Mouse (Mus musculus): ENCODE data around the gene Krtap28-10. TPM values are rescaled to one million over a fixed set of nuclear protein-coding genes. Genes with fewer than 3 reads are reported as not detected.
"Not testable (repeated sequence)": the region's sequence is repeated elsewhere in the genome, so short reads cannot be mapped to it uniquely, and the experiment has no call there.

The Krtap28-10 gene
- total RNA-seq, 2 experiments from 2014 or later = not detected

DNA sequence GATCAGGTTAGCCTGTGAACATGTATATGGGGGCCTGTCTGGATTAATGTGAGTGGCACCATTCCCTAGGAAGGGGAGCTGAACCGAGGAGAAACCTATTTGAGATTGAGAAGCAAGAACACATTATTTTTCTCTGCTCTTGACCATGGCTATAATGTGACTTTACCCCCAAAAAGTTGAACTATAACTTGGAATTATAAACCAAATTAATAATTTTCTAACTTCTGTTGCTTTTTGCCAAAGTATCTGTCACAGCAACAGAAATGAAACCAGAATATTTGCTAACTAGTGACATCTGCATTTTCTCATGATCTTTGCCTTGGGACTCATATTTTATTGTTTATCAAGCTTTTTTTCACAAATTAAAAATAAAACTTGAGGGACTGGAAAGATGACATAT, 25.7 kb downstream of the Krtap28-10 start:
- DNase-seq (ENCODE audit: low spot score in 2 of 2) = no peak
- intact Hi-C loops (cut with DNase I) = no loop called here

DNA sequence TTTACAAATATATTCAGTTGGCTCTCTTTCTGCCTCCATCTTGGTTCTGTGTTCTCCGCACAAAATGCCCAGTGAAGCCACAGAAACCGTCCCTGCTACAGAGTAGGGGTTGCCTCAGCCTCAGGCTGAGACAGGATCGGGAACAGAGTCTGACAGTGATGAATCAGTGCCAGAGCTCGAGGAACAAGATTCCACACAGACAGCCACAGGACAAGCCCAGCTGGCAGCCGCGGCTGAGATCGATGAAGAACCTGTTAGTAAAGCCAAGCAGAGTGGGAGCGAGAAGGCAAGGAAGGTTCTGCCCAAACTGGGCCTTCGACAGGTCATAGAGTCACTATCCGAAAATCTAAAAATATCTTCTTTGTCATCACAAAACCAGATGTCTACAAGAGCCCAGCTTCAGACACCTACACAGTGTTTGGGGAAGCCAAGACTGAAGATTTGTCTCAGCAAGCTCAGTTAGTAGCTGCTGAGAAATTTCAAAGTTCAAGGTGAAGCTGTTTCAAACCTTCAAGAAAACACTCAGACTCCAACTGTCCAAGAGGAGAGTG, 26.9 kb downstream of the Krtap28-10 start:
- DNase-seq (ENCODE audit: low spot score in 2 of 2) = no peak
- intact Hi-C loops (cut with DNase I) = no loop called here

- intact Hi-C loops (cut with DNase I) = no loop called here
- no peak for DNase-seq (ENCODE audit: low spot score in 2 of 2)
Measured at GRCm38 (mm10) chr1:83014477-83014876, 27.8 kb downstream of the Krtap28-10 start.

DNA sequence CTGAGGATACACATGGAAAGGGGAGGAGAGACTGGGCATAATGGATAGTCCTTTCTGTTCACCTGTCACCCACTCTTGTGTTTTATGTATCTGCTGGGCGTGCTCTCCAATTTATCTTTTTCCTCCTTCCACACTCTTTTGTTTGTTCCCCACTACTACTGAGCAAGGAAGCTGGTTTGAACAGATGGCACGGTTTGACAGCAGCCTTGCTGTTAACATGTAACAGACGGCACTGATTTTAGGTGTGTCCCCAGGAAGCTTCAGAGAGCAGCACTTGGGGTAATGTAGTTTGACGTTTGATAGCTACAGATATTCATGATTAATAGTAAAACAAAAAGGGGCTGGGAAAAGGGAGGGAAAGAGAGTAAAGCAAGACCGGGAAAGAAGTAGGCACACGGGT, 34.8 kb downstream of the Krtap28-10 start:
- intact Hi-C loops (cut with DNase I) = no loop called here
- no peak for DNase-seq (ENCODE audit: low spot score in 2 of 2)

DNA sequence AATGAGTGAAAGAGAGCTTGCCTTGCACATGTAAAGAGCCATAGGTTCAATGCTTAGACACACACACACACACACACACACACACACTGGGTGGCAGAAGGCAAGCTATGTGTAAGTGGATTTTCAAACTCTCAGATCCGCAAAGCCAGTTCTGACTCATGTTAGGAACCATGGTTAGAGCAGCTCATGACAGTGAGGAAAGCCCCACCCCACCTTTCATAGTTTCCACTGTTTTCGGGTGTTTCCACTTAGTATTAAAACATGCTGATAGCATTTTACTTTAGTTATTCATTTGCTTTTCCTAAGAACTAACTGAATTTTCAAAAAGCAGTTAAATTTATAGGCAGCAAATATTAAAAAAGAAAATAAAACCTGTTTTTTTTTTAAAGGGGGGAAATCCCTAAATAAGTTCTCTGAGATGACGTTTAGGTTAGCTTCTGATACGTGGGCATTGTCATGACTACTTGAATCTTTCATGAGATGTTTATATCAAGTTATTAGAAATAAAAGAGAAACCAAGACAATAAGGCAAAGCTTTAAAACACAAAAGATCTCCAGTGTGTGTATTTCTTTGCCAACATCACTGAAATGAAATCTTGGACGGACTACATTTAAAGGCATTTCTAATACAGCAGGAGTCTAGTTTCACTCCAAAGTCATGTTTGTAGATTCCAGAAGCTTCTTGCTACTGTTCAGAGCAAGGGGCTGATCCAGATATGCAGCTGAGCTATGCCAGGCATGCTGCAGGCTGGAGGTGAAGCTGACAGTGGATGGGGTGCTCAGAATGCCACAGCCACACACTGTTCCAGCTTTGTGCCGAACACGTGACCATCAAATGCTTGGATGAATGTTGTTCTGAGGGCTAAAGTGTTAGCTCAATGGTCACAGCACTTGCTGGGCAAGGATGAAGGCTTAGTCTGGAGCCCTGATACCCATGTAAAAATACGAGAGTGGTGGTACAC, 35.8 kb downstream of the Krtap28-10 start:
- intact Hi-C loops (cut with DNase I) = no loop called here
- no peak for DNase-seq (ENCODE audit: low spot score in 2 of 2)

- intact Hi-C loops (cut with DNase I); DNase-seq (ENCODE audit: low spot score in 2 of 2): not testable (repeated sequence)
Measured at GRCm38 (mm10) chr1:83000306-83000705, 42.0 kb downstream of the Krtap28-10 start, which contains the start of gene Gm47959. TSS of gene Gm47959 (plus strand) at chr1:83000548.

- no peak for DNase-seq (ENCODE audit: low spot score in 2 of 2)
- intact Hi-C loops (cut with DNase I) = no loop called here
Measured at GRCm38 (mm10) chr1:82993947-82994346, 48.3 kb downstream of the Krtap28-10 start.

GRCm38 (mm10) chr1:82992093-82992492, 50.2 kb downstream of the Krtap28-10 start:
- intact Hi-C loops (cut with DNase I) = no loop called here
- no peak for DNase-seq (ENCODE audit: low spot score in 2 of 2)

DNA sequence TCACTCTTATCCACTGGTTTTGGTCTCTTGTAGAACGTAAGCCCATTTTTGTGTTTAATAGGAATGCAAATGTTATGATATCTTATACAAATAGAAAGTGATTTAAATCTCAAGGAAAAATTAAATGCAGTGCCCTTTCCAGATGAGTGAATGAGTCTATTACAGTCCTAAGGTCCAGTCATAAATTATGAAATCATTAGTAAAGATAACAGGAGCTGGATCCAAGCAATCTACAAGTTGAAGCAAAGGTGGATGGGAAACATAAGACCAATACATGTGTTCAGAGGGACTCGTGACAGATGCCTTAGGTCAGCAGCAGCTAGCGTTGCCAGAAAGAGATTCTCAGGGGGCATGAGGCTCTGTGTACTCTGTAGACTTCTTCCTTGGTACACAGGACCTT, 50.7 kb downstream of the Krtap28-10 start:
- DNase-seq (ENCODE audit: low spot score in 2 of 2) = no peak
- intact Hi-C loops (cut with DNase I) = no loop called here

Other genes with a start within 250 kb of the Krtap28-10 start
- gene Agfg1, start 203.0 kb downstream of the Krtap28-10 start, total RNA-seq (2021) = 10 to 100 TPM; 81.8 to 88.6 TPM
- gene A030005L19Rik, start 129.2 kb downstream of the Krtap28-10 start, total RNA-seq (2021) = 1 to 10 TPM in 1 of 2 experiments, under 1 TPM in 1; 0.87 to 1.2 TPM
- gene A030014E15Rik, start 117.6 kb downstream of the Krtap28-10 start, total RNA-seq (2021) = not detected
- gene Gm6217, start 111.1 kb downstream of the Krtap28-10 start, total RNA-seq (2021) = not detected
- gene A030003K21Rik, start 99.1 kb downstream of the Krtap28-10 start, total RNA-seq (2021) = not detected
- gene Gm7544, start 86.5 kb downstream of the Krtap28-10 start, total RNA-seq (2021) = not detected
- not detected for gene Gm47955, start 82.2 kb downstream of the Krtap28-10 start, total RNA-seq (2021)
- not detected for gene Gm47959, start 41.9 kb downstream of the Krtap28-10 start, total RNA-seq (2021)
- 1 to 10 TPM; 2.8 to 2.9 TPM for gene Slc19a3, start 4.0 kb downstream of the Krtap28-10 start, total RNA-seq (2021)
- not detected for gene Gm47969, start 2.5 kb upstream of the Krtap28-10 start, total RNA-seq (2021)
- not detected for gene A030005K14Rik, start 16.9 kb upstream of the Krtap28-10 start, total RNA-seq (2021)
- gene Krtap28-13, start 18.4 kb upstream of the Krtap28-10 start, total RNA-seq (2021) = not detected
- not detected for gene Ccl20, start 74.3 kb upstream of the Krtap28-10 start, total RNA-seq (2021)
- under 1 TPM; 0.32 to 0.39 TPM for gene Daw1, start 117.3 kb upstream of the Krtap28-10 start, total RNA-seq (2021)

Data from left cerebral cortex, postnatal 25 days (tissue).